Mouse (Mus musculus) 3134 (cell line): ENCODE results near the gene Ten1.

ENCODE experiments used
- DNase-seq: peaks from one replicate; pipeline ENCODE4 v3.0.0-alpha.2; 2011; ENCODE audit warnings: low spot score; ENCODE audit not compliant: insufficient read length; ENCODE audit errors: extremely low read depth

Gene Ten1

GRCm38 (mm10) chr11:116196866-116197583 is 1.6 kb upstream of the Ten1 start:
- no peak for DNase-seq

- DNase-seq, result no peak
These were observed 1.1 kb upstream of the Ten1 start for GRCm38 (mm10) chr11:116197584-116197906.

- DNase-seq, result no peak
These were observed 523 bp upstream of the Ten1 start for GRCm38 (mm10) chr11:116198132-116198531.

GRCm38 (mm10) chr11:116201151-116201550 is 2.5 kb downstream of the Ten1 start:
- DNase-seq, result no peak

- DNase-seq, result no peak
These were observed 4.5 kb downstream of the Ten1 start for GRCm38 (mm10) chr11:116203150-116203549.

GRCm38 (mm10) chr11:116206678-116207077 is 8.0 kb downstream of the Ten1 start:
- no peak for DNase-seq

GRCm38 (mm10) chr11:116208660-116209059 is 10.0 kb downstream of the Ten1 start:
- no peak for DNase-seq

GRCm38 (mm10) chr11:116209257-116209656 is 10.6 kb downstream of the Ten1 start:
- no peak for DNase-seq

- DNase-seq, result no peak
These were observed 12.0 kb downstream of the Ten1 start for GRCm38 (mm10) chr11:116210696-116211095.

- DNase-seq, result no peak
These were observed 14.2 kb downstream of the Ten1 start for GRCm38 (mm10) chr11:116212847-116213246.

- no peak for DNase-seq
These were observed 15.3 kb downstream of the Ten1 start for GRCm38 (mm10) chr11:116213877-116214510.

GRCm38 (mm10) chr11:116215181-116215580 is 16.5 kb downstream of the Ten1 start:
- DNase-seq, result no peak

- DNase-seq, result no peak
These were observed 17.3 kb downstream of the Ten1 start for GRCm38 (mm10) chr11:116215991-116216390.

GRCm38 (mm10) chr11:116216549-116216948 is 17.9 kb downstream of the Ten1 start:
- no peak for DNase-seq

- no peak for DNase-seq
These were observed 19.6 kb downstream of the Ten1 start for GRCm38 (mm10) chr11:116218263-116218662.

GRCm38 (mm10) chr11:116218737-116219400 is 20.2 kb downstream of the Ten1 start:
- peak; percentile 89 for DNase-seq

GRCm38 (mm10) chr11:116219885-116220284 is 21.2 kb downstream of the Ten1 start:
- DNase-seq, result peak; percentile 50

- no peak for DNase-seq
These were observed 23.5 kb downstream of the Ten1 start for GRCm38 (mm10) chr11:116221931-116222739.

- no peak for DNase-seq
These were observed 24.0 kb downstream of the Ten1 start for GRCm38 (mm10) chr11:116222740-116223059.

- no peak for DNase-seq
These were observed 27.8 kb downstream of the Ten1 start for GRCm38 (mm10) chr11:116226414-116226813.

- no peak for DNase-seq
These were observed 30.0 kb downstream of the Ten1 start for GRCm38 (mm10) chr11:116228699-116229098.
